Mouse (Mus musculus): ENCODE results near the gene Myrf.

GRCm38 (mm10) chr19:10239975-10240653, 434 bp downstream of the Myrf start:
- no peak for TF ChIP-seq CTCF (IDR thresholded peaks at IDR 0.05; ENCODE audit: low read depth, low read length)
- TF ChIP-seq POLR2A (IDR thresholded peaks at IDR 0.05; ENCODE audit: extremely low read depth, insufficient read depth, low read length): no peak

Measured in liver, adult 2 months (tissue).